Mouse (Mus musculus) midbrain, embryonic 10.5 days (tissue): Measurements from ENCODE around the gene Uqcc1. TPM values are rescaled to one million over a fixed set of nuclear protein-coding genes. Genes with fewer than 3 reads are reported as not detected.
"Not testable (repeated sequence)": the region's sequence is repeated elsewhere in the genome, so short reads cannot be mapped to it uniquely, and the experiment has no call there.

Experiments
- DNase-seq: peaks from one replicate; pipeline ENCODE4 v3.0.0-alpha.2; 2017; ENCODE audit warnings: low spot score
- H3K27ac ChIP-seq: fragments of 300-500 bp; sonication (generic); replicated peaks from 2 replicates; pipeline ENCODE4 v1.5.1; 2016; ENCODE audit warnings: mild to moderate bottlenecking
- H3K27me3 ChIP-seq: fragments of 300-500 bp; sonication (generic); 2 replicates; pipeline ENCODE4 v1.6.1; 2016; ENCODE audit warnings: low read depth, mild to moderate bottlenecking; ENCODE audit not compliant: poor library complexity, severe bottlenecking
- H3K36me3 ChIP-seq: fragments of 300-500 bp; sonication (generic); 2 replicates; pipeline ENCODE4 v1.6.1; 2016; ENCODE audit warnings: mild to moderate bottlenecking, moderate library complexity
- H3K4me1 ChIP-seq: fragments of 300-500 bp; sonication (generic); 2 replicates; pipeline ENCODE4 v1.6.1; 2016
- H3K4me3 ChIP-seq: fragments of 300-500 bp; sonication (generic); 2 replicates; pipeline ENCODE4 v1.5.1; 2016; ENCODE audit warnings: mild to moderate bottlenecking, moderate library complexity
- H3K9me3 ChIP-seq: fragments of 300-500 bp; sonication (generic); replicated peaks from 2 replicates; pipeline ENCODE4 v1.6.1; 2016; ENCODE audit warnings: mild to moderate bottlenecking
- WGBS: fragments of 180-500 bp; shearing (Covaris S2); methylation state at CpG from one replicate; pipeline ENCODE4 v1.1.7; 2016; 5-methylcytosine and 5-hydroxymethylcytosine counted together
- polyA plus RNA-seq: library from polyadenylated mRNA; unstranded; fragments of >200 nt; fragmentation: Nextera tagmentation; extraction: Ambion mirVana; gene quantifications from 2 replicates; pipeline ENCODE4 v1.2.1, GENCODE M21; 2016

The Uqcc1 gene
- polyA plus RNA-seq, 1 experiment from 2014 or later, result 81.9 TPM

DNA sequence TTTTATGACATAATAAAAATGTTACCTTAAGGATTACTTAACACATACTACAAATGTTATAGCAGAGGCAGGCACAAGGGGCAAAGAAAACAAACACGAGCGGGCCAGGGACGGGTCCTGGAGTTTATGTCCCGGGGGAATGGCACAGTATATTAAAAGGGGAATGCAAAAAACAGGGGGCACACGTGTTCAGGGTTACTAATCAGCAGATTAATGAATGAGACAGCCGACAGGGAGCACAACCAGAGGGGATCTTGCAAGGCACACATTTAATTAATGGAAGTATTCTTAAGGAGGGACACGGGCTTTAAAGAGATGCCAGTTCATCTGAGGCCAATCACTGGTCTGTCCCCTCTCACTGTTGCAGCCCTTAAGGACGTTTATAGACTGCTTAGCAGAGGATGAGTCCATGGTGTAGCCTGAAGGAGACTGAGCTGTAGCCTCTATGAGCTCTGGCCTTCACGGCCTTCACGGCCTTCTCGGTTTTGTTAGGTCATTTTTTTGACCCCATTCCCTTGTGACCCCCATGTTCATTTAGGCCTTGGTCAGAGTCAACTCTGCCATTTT is 66.7 kb downstream of the Uqcc1 start:
- H3K36me3 ChIP-seq, result peaks cover 22% of the 10 kb centered on the region
- H3K27ac ChIP-seq, result no peak overlapping the region
- no peaks in the 10 kb centered on the region for H3K9me3 ChIP-seq
- H3K4me3 ChIP-seq, result no peak overlapping the region
- no peaks in the 10 kb centered on the region for H3K4me1 ChIP-seq
- WGBS, result 73% methylated on average over 11 of the region's 11 CpGs
- H3K27me3 ChIP-seq, result no peaks in the 10 kb centered on the region
- DNase-seq, result no peak

DNA sequence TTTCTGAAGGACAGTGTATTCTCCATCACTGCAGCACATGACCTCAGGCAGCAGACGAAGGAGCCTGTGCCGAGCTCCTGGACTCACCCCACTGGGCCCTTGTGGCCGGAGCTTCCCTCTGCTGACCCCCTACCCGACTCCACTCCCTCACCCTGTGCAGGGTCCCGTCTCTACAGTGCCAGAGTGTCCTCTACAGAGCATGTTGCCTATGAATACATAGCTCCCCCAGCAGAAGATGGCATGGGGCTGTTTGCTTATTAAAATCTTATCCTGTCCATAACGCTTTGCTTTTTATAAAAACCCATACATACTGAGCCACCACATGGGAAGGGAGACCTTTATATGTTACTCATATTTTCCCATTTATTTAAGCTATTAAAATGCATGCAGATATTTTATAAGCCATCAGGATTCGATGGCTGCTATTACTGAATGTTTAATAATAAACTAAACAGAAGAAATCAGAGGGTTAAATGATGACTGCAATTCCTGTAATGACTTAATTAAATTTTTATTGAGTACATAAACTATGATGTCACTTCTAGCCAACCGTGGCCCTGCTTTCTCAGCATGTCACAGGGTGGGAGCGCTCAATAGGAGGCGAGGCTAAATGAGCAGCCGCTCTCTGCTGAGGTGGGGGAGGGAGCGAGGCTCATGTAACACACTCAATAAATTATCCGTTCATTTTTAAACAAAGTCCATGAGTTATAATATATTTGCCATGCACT is 67.4 kb downstream of the Uqcc1 start:
- Histone ChIP-seq H3K36me3 (peaks cover 25% of the 10 kb centered on the region), H3K9me3 (no peaks in the 10 kb centered on the region), H3K4me3 (no peak overlapping the region), H3K4me1 (no peaks in the 10 kb centered on the region), H3K27me3 (no peaks in the 10 kb centered on the region), H3K27ac (no peak overlapping the region)
- DNase-seq, result no peak
- 83% methylated on average over 13 of the region's 13 CpGs for WGBS

DNA sequence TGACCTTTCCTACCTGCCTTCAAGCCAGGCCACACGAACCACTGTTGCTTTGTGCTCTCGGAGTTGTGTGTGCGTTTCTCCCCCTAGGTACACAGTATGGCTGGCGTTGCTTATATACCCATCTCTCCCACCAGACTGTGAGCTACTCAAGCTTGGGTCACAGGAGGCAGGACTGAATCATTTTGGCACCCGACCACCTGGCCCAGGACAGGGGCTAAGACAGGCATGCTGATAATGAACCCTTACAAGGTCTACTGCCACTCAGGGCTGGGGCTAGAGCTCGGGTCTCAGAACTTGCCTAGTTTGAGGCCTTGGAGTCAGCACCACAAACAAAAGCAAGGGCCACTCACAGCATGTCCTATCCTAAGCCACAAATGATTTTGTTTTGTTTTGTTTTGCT is 68.5 kb downstream of the Uqcc1 start:
- peaks cover 29% of the 10 kb centered on the region for H3K36me3 ChIP-seq
- H3K27ac ChIP-seq, result no peak overlapping the region
- no peak for DNase-seq
- no peaks in the 10 kb centered on the region for H3K9me3 ChIP-seq
- WGBS, result 94% methylated on average over 6 of the region's 6 CpGs
- no peak overlapping the region for H3K4me3 ChIP-seq
- H3K4me1 ChIP-seq, result no peaks in the 10 kb centered on the region
- H3K27me3 ChIP-seq, result no peaks in the 10 kb centered on the region

DNA sequence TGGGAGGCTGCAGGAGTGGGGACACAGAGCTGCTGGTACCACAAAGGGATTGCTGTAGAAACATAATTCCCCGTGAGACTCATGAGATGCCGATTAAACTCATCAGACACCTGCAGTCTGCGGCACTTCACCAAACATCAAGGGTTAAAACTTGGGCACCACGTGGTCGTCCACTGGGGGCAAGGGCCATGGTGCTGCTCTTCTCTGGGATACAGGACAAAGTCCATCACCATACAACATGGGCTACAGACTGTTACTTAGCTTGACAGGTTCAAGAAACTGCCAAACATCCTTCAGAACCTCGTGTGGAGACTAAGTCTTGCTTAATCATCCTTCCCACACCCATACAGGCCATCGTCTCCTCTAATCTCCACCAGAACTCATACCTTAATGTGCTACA is 70.0 kb downstream of the Uqcc1 start:
- no peak overlapping the region for H3K27ac ChIP-seq
- 88% methylated on average over 7 of the region's 7 CpGs for WGBS

DNA sequence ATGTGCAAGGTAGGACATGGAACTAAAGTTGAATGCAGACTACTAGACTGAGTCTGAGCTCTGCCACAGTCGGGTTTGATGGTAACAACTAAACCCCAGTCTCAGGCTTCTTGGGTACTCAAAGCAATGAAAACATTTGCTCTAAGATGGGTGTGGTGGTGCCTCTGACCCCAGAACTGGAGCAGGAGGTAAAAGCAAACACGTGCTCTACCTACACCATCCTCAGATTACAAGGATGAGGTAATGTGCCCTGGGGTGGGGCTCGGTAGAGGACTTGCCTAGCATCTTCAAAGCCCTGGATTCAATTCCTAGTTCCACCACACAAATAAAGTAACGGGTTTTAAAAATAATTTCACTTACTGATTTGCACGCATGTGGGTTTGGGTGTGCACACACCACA is 77.6 kb downstream of the Uqcc1 start:
- no peaks in the 10 kb centered on the region for H3K9me3 ChIP-seq
- peaks cover 87% of the 10 kb centered on the region for H3K36me3 ChIP-seq
- no peaks in the 10 kb centered on the region for H3K27me3 ChIP-seq
- H3K4me3 ChIP-seq, result no peak overlapping the region
- 91% methylated on average over 5 of the region's 5 CpGs for WGBS
- no peak overlapping the region for H3K27ac ChIP-seq
- DNase-seq, result no peak
- H3K4me1 ChIP-seq, result no peaks in the 10 kb centered on the region

More for the DNA sequence above, 70.0 kb downstream of the Uqcc1 start:
- Histone ChIP-seq H3K27me3 (no peaks in the 10 kb centered on the region), H3K4me1 (no peaks in the 10 kb centered on the region), H3K36me3 (peaks cover 42% of the 10 kb centered on the region), H3K4me3 (no peak overlapping the region), H3K9me3 (no peaks in the 10 kb centered on the region)
- no peak for DNase-seq

GRCm38 (mm10) chr2:155850120-155850519 is 80.0 kb downstream of the Uqcc1 start:
- DNase-seq, result no peak
- no peak overlapping the region for H3K27ac ChIP-seq
- no peaks in the 10 kb centered on the region for H3K27me3 ChIP-seq
- H3K9me3 ChIP-seq, result no peaks in the 10 kb centered on the region
- H3K4me3 ChIP-seq, result no peak overlapping the region
- 79% methylated on average over 7 of the region's 7 CpGs for WGBS
- no peaks in the 10 kb centered on the region for H3K4me1 ChIP-seq
- peaks cover 89% of the 10 kb centered on the region for H3K36me3 ChIP-seq

DNA sequence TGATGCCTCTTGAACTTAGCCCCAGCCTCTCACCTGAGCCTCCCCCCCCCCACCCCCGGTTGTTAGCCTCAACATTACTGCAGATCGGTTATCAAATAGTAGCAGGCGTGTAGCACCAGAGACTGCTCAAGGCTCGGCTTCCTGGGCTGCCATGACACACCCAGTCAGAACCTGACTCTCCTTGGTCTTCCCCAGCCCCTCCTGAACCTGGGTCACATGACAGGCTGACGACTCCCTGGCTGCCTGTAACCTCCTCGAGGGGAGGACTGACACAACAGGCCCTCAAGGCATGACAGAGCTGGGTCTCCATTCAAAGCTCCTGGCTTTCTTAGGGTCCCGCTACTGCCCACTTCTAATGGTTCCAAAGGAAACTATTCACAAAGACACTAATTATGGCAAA is 80.6 kb downstream of the Uqcc1 start:
- DNase-seq, result no peak
- Histone ChIP-seq H3K36me3 (peaks cover 94% of the 10 kb centered on the region), H3K9me3 (no peaks in the 10 kb centered on the region), H3K27me3 (no peaks in the 10 kb centered on the region), H3K27ac (no peak overlapping the region), H3K4me1 (no peaks in the 10 kb centered on the region), H3K4me3 (no peak overlapping the region)
- 71% methylated on average over 7 of the region's 7 CpGs for WGBS

DNA sequence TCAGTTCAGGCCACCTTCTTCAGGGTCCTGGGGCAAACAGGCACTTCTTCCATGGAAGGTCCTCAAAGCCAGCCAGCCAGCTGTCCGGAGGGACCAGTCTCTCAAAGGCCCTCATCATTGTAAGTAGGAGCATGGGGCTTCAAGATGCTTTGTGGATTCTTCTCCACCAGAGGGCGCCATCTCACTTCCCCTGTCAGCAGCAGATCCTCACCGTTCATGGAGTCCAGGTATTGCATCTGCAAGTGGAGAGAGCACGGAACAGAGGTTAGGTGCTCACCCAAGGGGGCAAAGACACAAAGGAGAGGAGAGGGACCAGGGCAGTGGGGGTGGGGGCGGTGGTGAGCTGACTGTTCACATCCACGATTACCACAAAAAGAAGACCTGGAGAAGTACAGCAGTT is 81.8 kb downstream of the Uqcc1 start:
- no peaks in the 10 kb centered on the region for H3K27me3 ChIP-seq
- WGBS, result 38% methylated on average over 6 of the region's 6 CpGs
- H3K36me3 ChIP-seq, result peaks cover 84% of the 10 kb centered on the region
- DNase-seq, result peak; percentile 73
- no peaks in the 10 kb centered on the region for H3K9me3 ChIP-seq
- H3K4me3 ChIP-seq, result no peak overlapping the region
- no peak overlapping the region for H3K27ac ChIP-seq
- no peaks in the 10 kb centered on the region for H3K4me1 ChIP-seq

DNA sequence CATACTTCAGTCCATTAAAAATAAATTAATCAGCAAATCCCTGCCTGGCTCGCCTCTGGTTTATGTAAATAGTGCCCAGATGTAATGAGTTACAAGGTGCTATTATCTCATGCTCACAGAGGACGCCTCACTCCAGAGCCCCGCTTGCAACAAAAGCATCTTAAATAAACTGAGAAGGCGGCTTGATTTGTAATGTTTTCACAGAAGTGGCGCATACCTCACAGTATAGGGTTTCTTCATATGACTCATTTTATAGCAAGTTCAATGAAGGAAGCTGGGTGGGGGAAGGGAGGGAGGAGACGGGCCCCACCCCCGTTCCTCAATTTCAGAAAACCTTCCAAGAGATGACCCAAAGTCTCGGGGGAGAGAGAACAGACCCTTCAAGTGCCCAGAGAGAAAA is 83.2 kb downstream of the Uqcc1 start:
- no peaks in the 10 kb centered on the region for H3K27me3 ChIP-seq
- H3K4me3 ChIP-seq, result no peak overlapping the region
- peaks cover 72% of the 10 kb centered on the region for H3K36me3 ChIP-seq
- H3K4me1 ChIP-seq, result no peaks in the 10 kb centered on the region
- no peak overlapping the region for H3K27ac ChIP-seq
- DNase-seq, result no peak
- 90% methylated on average over 8 of the region's 8 CpGs for WGBS
- no peaks in the 10 kb centered on the region for H3K9me3 ChIP-seq

GRCm38 (mm10) chr2:155838961-155839360 is 91.1 kb downstream of the Uqcc1 start:
- Histone ChIP-seq H3K27me3 (0 out of 2 replicates have a peak, but pooled peaks cover 7% of the 10 kb centered on the region), H3K4me1 (no peaks in the 10 kb centered on the region), H3K9me3 (no peaks in the 10 kb centered on the region), H3K27ac (no peak overlapping the region), H3K4me3 (no peak overlapping the region), H3K36me3 (no peaks in the 10 kb centered on the region)
- WGBS, result 92% methylated on average over 4 of the region's 4 CpGs
- DNase-seq, result no peak

DNA sequence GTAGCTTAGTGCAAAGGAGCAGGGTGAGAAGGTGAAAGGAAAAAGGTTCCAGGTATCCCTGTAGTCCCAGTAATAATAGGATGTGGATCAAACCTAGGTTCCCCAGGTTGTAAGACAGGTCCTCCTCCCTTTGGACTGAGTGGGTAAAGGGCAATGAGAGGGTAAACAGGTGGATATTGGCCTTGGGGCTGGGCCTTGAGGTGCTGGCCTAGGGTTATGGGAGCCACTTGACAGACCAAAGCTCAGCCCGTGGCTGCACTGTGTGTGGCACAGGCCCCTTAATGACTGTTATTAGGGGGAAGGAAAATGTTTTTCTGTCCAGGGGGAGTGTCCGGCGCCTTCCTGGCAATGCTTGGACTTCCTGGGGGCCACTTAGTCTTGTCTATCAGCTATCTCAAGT is 92.1 kb downstream of the Uqcc1 start:
- Histone ChIP-seq H3K27me3 (0 out of 2 replicates have a peak, but pooled peaks cover 7% of the 10 kb centered on the region), H3K4me1 (no peaks in the 10 kb centered on the region), H3K4me3 (no peak overlapping the region), H3K9me3 (no peaks in the 10 kb centered on the region), H3K36me3 (no peaks in the 10 kb centered on the region), H3K27ac (no peak overlapping the region)
- 81% methylated on average over 3 of the region's 3 CpGs for WGBS
- no peak for DNase-seq

DNA sequence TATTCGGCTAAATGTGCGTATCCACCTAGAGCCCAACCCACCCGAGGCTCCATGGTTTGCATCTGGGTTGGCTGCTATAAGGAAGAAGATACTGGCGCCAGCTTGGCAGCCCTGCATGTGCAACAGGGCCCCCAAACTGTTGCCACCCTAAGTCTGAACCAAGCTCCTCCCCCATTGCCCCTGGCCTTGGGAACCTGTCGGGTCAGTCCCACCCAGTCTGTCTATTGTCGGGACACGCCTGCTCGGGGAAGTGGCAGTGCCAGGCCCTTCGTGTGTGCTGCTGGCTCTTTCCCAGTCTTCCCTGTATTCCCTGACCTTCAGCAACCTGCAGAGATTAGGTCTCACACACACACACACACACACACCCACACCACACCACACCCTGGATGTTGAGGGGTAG is 95.4 kb downstream of the Uqcc1 start, which contains the start of gene Fam83c:
Fam83c (minus strand) TSS at position 123 of the 400 bp plus-strand sequence.
- no peak within 1 kb of the TSS for H3K4me3 ChIP-seq
- no peaks in the 10 kb centered on the region for H3K9me3 ChIP-seq
- WGBS, result 72% methylated on average over 9 of the region's 9 CpGs
- no peaks in the 10 kb centered on the region for H3K36me3 ChIP-seq
- H3K27me3 ChIP-seq, result 0 out of 2 replicates have a peak, but pooled peaks cover 7% of the 10 kb centered on the region
- H3K27ac ChIP-seq, result no peak within 1 kb of the TSS
- DNase-seq, result no peak
- H3K4me1 ChIP-seq, result peaks cover 5% of the 10 kb centered on the region; the same call in 1 of the 2 replicates

DNA sequence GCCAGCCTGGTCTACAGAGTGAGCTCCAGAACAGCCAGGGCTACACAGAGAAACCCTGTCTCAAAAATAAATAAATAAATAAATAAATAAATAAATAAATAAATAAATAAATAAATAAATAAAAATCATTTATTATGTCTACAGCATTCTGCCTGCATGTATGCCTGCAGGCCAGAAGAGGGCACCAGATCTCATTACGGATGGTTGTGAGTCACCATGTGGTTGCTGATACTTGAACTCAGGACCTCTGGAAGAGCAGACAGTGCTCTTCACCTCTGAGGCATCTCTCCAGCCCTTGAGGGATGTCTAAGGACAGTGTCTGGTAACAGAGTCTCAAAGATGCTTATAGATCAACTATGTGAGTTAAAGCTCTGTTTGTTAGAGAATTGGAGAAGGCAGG is 98.0 kb downstream of the Uqcc1 start:
- not testable (repeated sequence) for H3K27me3 ChIP-seq, DNase-seq, H3K27ac ChIP-seq, H3K4me3 ChIP-seq, H3K36me3 ChIP-seq, H3K9me3 ChIP-seq
- 78% methylated on average over 1 of the region's 1 CpGs for WGBS
- H3K4me1 ChIP-seq, result peaks cover 15% of the 10 kb centered on the region
